Mouse (Mus musculus): ENCODE results near the gene Fbp1. TPM values are rescaled to one million over a fixed set of nuclear protein-coding genes. Genes with fewer than 3 reads are reported as not detected.
A peak's percentile ranks its signal among the peaks of the same experiment; 100 is the strongest.
"Not testable (repeated sequence)": the region's sequence is repeated elsewhere in the genome, so short reads cannot be mapped to it uniquely, and the experiment has no call there.

Fbp1 gene
- polyA plus RNA-seq, 1 experiment = 17.6 TPM

DNA sequence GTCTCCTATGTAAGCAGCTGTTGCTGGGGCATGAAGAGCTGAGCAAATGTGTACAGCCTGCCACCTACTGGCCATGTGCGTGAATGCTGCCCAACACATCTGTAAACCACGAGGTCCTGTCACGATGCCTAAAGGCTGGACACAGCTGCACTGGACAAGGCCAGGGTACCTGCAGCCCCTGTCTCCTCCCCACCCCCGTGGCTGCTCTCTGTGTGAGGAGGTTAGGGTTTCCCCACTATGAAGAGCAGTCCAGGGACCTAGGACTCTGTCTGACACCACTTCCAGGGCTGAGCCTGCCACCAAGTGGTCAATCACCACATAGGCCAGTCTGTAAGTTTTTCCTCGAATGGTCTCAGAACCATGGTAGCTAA lies 31.8 kb downstream of the Fbp1 start:
- 1% methylated on average over 5 of the region's 5 CpGs for WGBS
- peak; percentile 70 for DNase-seq (ENCODE audit: low read depth, low spot score)

DNA sequence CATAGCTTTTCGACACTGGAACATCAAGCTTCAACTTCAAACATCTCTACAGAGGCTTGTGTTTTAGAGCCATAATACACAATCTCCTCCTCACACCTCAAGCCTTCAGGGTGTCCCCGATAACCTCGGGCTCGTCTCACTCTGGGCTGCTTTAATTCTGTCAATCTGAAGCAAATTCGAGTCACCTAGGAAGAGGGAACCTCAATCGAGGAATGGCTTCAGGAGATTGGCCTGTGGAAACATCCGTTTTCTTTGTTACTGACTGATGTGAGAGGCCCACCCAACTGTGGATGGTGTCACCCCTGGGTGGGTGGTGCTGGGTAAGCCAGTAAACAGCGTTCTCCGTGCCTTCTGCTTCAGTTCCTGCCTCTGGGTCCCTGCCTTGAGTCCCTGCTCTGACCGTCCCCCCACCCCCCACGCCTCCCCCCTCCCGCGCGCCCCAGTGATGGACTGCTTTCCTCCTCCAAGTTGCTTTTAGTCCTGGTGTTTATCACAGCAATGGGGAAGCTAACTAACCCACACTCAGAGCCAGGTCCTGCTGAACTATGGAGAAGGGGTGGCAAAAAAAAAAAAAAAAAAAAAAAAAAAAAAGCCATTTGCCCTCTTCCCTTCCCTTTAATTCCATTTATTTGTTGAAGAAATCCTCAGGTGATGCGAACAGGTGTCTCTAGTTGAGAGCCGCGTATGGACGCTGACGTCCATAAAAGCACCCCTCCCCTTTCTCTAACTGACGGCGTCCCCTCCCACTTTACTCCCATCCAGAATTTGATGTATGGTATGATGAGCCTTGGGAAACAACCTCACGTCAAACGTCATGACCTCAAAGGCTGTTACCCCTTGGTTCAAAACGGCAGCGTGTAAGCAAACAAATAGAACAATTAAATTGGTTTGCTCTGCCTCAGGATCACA lies 32.4 kb downstream of the Fbp1 start:
- DNase-seq (ENCODE audit: low read depth, low spot score) = no peak
- WGBS = 33% methylated on average over 25 of the region's 25 CpGs

DNA sequence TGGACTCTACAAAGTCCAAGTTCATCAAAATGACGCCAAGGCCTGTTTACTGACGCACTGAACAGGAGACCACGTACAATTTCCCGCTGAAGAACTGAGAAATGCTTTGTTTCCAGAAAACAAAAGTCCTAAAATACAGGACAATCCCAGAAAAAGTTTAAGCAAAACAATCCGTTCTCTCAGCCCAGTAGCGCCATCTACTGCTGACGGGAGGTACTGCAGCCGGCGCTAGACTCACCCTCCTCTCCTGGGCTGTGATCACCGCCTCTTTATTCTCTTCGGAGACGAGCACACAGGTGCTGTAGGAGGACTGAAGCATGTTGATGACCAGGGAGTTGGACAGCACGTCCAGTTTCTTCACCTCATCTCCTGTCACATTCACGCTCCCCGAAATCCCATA lies 33.4 kb downstream of the Fbp1 start:
- DNase-seq (ENCODE audit: low read depth, low spot score) = no peak

DNA sequence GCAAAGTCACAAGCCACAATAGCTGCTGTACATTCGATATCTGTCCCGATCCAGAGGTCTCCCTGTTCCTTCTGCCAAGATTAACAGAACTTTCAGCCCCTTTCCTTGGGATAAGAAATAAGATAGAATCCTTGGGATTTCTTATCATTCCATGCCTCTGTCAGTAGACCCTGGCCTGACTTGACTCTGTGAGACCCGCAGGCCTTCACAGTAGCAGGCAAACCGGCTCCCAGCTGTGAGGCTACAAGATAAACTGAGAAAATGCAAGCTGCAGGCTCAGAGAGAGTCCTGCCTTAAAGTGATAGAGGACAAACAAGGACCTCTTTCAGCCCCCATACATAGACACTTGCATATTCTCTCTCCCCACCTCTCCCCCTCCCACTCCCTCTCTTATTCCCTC lies 54.7 kb downstream of the Fbp1 start:
- 77% methylated on average over 4 of the region's 4 CpGs for WGBS
- DNase-seq (ENCODE audit: low read depth, low spot score) = no peak

More for the DNA sequence above, 33.4 kb downstream of the Fbp1 start:
- 31% methylated on average over 15 of the region's 15 CpGs for WGBS

DNA sequence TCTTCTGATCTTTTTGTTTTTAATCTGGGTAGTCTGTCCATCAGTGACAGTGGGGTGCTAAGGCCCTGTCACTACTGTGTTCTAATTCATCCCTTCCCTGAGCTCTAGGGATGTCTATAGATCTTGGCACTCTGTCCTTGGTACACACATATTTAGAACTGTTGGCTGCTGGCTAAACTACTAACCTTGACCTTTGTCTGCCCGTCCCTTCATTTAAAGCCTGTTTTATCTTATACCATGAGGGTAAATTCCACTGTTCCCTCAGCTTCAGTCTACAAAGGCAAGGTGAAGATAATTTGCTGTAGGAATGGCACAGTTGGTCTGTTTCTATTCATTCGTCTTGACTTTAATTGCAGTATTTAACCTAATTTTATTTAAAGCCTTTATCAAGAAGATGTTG lies 55.8 kb downstream of the Fbp1 start:
- no peak for DNase-seq (ENCODE audit: low read depth, low spot score)
- WGBS = 65% methylated on average over 2 of the region's 2 CpGs

DNA sequence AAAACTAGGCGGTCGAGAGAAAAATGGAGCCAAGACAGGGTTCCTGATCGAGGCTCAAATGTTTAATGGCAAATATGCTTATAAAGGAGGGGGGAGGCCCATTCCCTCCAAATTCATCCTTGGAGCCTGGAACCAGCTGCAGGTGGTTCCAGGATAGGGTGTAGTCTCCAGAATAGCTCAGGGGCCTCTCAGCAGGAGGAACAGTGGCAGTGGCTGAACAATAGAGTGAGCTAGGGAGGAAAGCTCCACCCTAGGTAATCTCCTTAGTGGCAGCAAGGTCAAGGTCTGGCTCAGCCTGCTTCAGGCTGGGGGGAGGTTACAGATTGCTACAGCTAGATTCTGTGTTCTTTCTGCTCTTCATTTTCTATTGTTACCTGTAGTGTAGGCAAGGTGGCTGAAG lies 72.4 kb downstream of the Fbp1 start:
- not testable (repeated sequence) for DNase-seq (ENCODE audit: low read depth, low spot score)
- 88% methylated on average over 3 of the region's 3 CpGs for WGBS

Other genes with a start within 250 kb of the Fbp1 start
- gene Platr25, start 127.6 kb downstream of the Fbp1 start, polyA plus RNA-seq (2012; rRNA removed) = 0.47 and 0.62 TPM in 2 replicates
- gene Gm5141, start 102.5 kb downstream of the Fbp1 start, polyA plus RNA-seq (2012; rRNA removed) = 0.55 and 1.2 TPM in 2 replicates
- gene Fbp2, start 29.9 kb downstream of the Fbp1 start, polyA plus RNA-seq (2012; rRNA removed) = 139 and 217 TPM in 2 replicates
- 81.1 and 85.1 TPM in 2 replicates for gene 2010111I01Rik, start 76.6 kb upstream of the Fbp1 start, polyA plus RNA-seq (2012; rRNA removed)